Mouse (Mus musculus) heart, postnatal 0 days (tissue): ENCODE results near the gene Ift122.
"Not testable (repeated sequence)": the region's sequence is repeated elsewhere in the genome, so short reads cannot be mapped to it uniquely, and the experiment has no call there.

Experiments used
- CTCF ChIP-seq: IDR thresholded peaks from 2 replicates; pipeline ENCODE4 v1.5.1; 2016; ENCODE audit warnings: antibody characterized with exemption, control low read depth, low read depth
- EP300 ChIP-seq: IDR thresholded peaks from 2 replicates; pipeline ENCODE4 v1.6.1; 2016; ENCODE audit warnings: antibody characterized with exemption, low read depth

GRCm38 (mm10) chr6:115867157-115867556, 13.9 kb downstream of the Ift122 start:
- TF ChIP-seq CTCF, EP300: not testable (repeated sequence)
